Comparison of ENCODE assay signal across 8 mouse cellular contexts in the genomic region with DNA sequence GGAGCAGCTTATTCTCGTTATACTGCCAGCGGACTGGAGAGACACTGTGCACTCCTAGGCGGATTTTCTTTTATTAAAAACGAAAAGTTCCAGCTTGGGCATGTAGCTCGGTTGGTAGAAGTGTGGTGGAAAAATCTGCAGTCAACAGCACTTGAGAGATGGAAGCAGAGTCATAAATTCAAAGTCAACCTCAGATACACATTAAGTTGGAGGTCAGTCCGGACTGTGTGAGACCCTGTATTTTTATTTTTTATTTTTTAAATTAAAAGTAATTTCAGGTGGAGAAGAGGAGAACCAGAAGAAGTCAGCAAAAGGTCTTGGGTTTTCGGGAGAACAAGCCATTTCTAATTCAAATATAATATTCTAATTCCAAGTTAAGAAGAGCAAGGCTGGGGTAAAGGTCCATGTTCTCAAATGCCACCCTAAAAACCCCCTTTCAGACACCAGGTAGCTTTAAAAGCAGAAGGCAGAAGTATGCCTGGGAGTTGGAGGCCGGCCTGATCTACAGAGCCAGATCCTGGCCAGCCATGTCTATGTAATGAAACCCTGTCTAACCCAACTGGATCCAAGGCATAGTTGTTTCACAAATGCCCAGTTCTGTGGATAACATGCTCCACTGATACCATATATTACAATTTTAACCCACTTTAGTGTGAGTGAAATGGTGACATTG. TPM values are rescaled to one million over a fixed set of nuclear protein-coding genes. Genes with fewer than 3 reads are reported as not detected.
DNase-seq lines count a peak whose midpoint lies in the region; ATAC-seq and TF ChIP-seq lines count a peak whose summit lies in the region.

No protein-coding gene starts in this region.

- no peak for DNase-seq in lung, adult 2 months
- no peak for DNase-seq in lung, postnatal 10 days
- DNase-seq in layer of hippocampus, adult 18-20 months (ENCODE audit: low spot score in 2 of 2), result no peak
- no peak for DNase-seq in left cerebral cortex, adult 11 months (ENCODE audit: low spot score)
- no peak for DNase-seq in layer of hippocampus, postnatal 25 days (ENCODE audit: extremely low spot score in 1 of 2, low spot score in 1 of 2)

- no peaks in the 10 kb centered on the region for H3K9me3 ChIP-seq in embryonic facial prominence, embryonic 13.5 days
- H3K9me3 ChIP-seq in intestine, embryonic 16.5 days (ENCODE audit: control insufficient read depth, low read length), result no peaks in the 10 kb centered on the region
- no peaks in the 10 kb centered on the region for H3K9me3 ChIP-seq in neural tube, embryonic 14.5 days (ENCODE audit: control insufficient read depth, low read length)

- no peaks in the 10 kb centered on the region for H3K27me3 ChIP-seq in embryonic facial prominence, embryonic 13.5 days
- no peaks in the 10 kb centered on the region for H3K27me3 ChIP-seq in intestine, embryonic 16.5 days (replicated peaks; ENCODE audit: control insufficient read depth, insufficient read depth, low read length)
- 0 out of 2 replicates have a peak, but pooled peaks cover 3% of the 10 kb centered on the region for H3K27me3 ChIP-seq in neural tube, embryonic 14.5 days (ENCODE audit: control insufficient read depth, insufficient read depth, low read length)

- WGBS in lung, adult 2 months, result 31% methylated on average over 8 of the region's 8 CpGs
- WGBS in embryonic facial prominence, embryonic 13.5 days, result 31% methylated on average over 8 of the region's 8 CpGs
- WGBS in intestine, embryonic 16.5 days, result 28% methylated on average over 8 of the region's 8 CpGs
- WGBS in neural tube, embryonic 14.5 days, result 31% methylated on average over 8 of the region's 8 CpGs

- H3K27ac ChIP-seq in embryonic facial prominence, embryonic 13.5 days, result peak overlapping the region; percentile 95
- peak overlapping the region; percentile 95 for H3K27ac ChIP-seq in intestine, embryonic 16.5 days (ENCODE audit: low read length)
- H3K27ac ChIP-seq in neural tube, embryonic 14.5 days (ENCODE audit: low read depth, low read length), result peak overlapping the region; percentile 95

- peak overlapping the region; percentile 75 for H3K4me3 ChIP-seq in lung, adult 2 months (replicated peaks; ENCODE audit: extremely low read depth, low read depth, low read length)
- H3K4me3 ChIP-seq in embryonic facial prominence, embryonic 13.5 days, result peak overlapping the region; percentile 84
- peak overlapping the region; percentile 85 for H3K4me3 ChIP-seq in intestine, embryonic 16.5 days (ENCODE audit: low read length)
- peak overlapping the region; percentile 81 for H3K4me3 ChIP-seq in neural tube, embryonic 14.5 days (ENCODE audit: low read depth, low read length)

- TF ChIP-seq CTCF in lung, adult 2 months (IDR thresholded peaks at IDR 0.05; ENCODE audit: insufficient read depth, low read length), result no peak

- ATAC-seq in embryonic facial prominence, embryonic 13.5 days (ENCODE audit: insufficient number of reproducible peaks, insufficient read depth, low FRiP score, low TSS enrichment, low read depth), result no peak
- ATAC-seq in intestine, embryonic 16.5 days, result no peak; the same call in 1 of the 2 replicates
- no peak; the same call in 1 of the 2 replicates for ATAC-seq in neural tube, embryonic 14.5 days (ENCODE audit: low read depth)

- TF ChIP-seq POLR2A in lung, adult 2 months (IDR thresholded peaks at IDR 0.05; ENCODE audit: borderline replicate concordance, extremely low read depth, low read depth, low read length), result no peak

- no peaks in the 10 kb centered on the region for H3K36me3 ChIP-seq in embryonic facial prominence, embryonic 13.5 days
- no peaks in the 10 kb centered on the region for H3K36me3 ChIP-seq in intestine, embryonic 16.5 days (ENCODE audit: control insufficient read depth, insufficient read depth, low read length)
- H3K36me3 ChIP-seq in neural tube, embryonic 14.5 days (ENCODE audit: control insufficient read depth, insufficient read depth, low read length), result no peaks in the 10 kb centered on the region

- no peaks in the 10 kb centered on the region for H3K4me1 ChIP-seq in lung, adult 2 months (ENCODE audit: control insufficient read depth, insufficient read depth, low read length)
- H3K4me1 ChIP-seq in embryonic facial prominence, embryonic 13.5 days, result peaks cover 26% of the 10 kb centered on the region
- H3K4me1 ChIP-seq in intestine, embryonic 16.5 days (ENCODE audit: control insufficient read depth, insufficient read depth, low read length), result peaks cover 23% of the 10 kb centered on the region
- H3K4me1 ChIP-seq in neural tube, embryonic 14.5 days (ENCODE audit: control insufficient read depth, insufficient read depth, low read length), result peaks cover 19% of the 10 kb centered on the region; the same call in 1 of the 2 replicates

- peak overlapping the region; percentile 84 for H3K4me2 ChIP-seq in embryonic facial prominence, embryonic 13.5 days
- peak overlapping the region; percentile 51 for H3K4me2 ChIP-seq in intestine, embryonic 16.5 days (ENCODE audit: low read depth, low read length)
- peak overlapping the region; percentile 58 for H3K4me2 ChIP-seq in neural tube, embryonic 14.5 days (ENCODE audit: low read depth, low read length)

- peak overlapping the region; percentile 92 for H3K9ac ChIP-seq in embryonic facial prominence, embryonic 13.5 days
- peak overlapping the region; percentile 89 for H3K9ac ChIP-seq in intestine, embryonic 16.5 days (ENCODE audit: low read depth, low read length)
- peak overlapping the region; percentile 84 for H3K9ac ChIP-seq in neural tube, embryonic 14.5 days (replicated peaks; ENCODE audit: low read depth, low read length)

RNA-seq across cellular contexts. Expression of a gene that starts 0.8 kb away (rescaled TPM):
- 19.2 and 20.6 TPM in 2 replicates for polyA plus RNA-seq in lung, adult 2 months (2012; rRNA removed)
- 55.4 and 57.9 TPM in 2 replicates for polyA plus RNA-seq in embryonic facial prominence, embryonic 13.5 days (2015; fragmentation: Nextera tagmentation; extraction: Ambion mirVana)
- polyA plus RNA-seq in intestine, embryonic 16.5 days (2015; fragmentation: Nextera tagmentation; extraction: Ambion mirVana), result 87.4 and 101 TPM in 2 replicates
- 97.9 and 115 TPM in 2 replicates for polyA plus RNA-seq in neural tube, embryonic 14.5 days (2014; fragmentation: Nextera tagmentation; extraction: Ambion mirVana)
- 10 to 100 TPM; 81.4 to 83.4 TPM for total RNA-seq in layer of hippocampus, adult 18-20 months (2021)
- 10 to 100 TPM; 74.9 to 77.4 TPM for total RNA-seq in layer of hippocampus, postnatal 25 days (2021)

RNA-seq across cellular contexts. Expression of a gene that starts 48.5 kb away (rescaled TPM):
- 3.2 and 3.5 TPM in 2 replicates for polyA plus RNA-seq in lung, adult 2 months (2012; rRNA removed)
- 2.4 and 3.7 TPM in 2 replicates for polyA plus RNA-seq in embryonic facial prominence, embryonic 13.5 days (2015; fragmentation: Nextera tagmentation; extraction: Ambion mirVana)
- polyA plus RNA-seq in intestine, embryonic 16.5 days (2015; fragmentation: Nextera tagmentation; extraction: Ambion mirVana), result 27.4 and 35.2 TPM in 2 replicates
- 2.5 and 3.2 TPM in 2 replicates for polyA plus RNA-seq in neural tube, embryonic 14.5 days (2014; fragmentation: Nextera tagmentation; extraction: Ambion mirVana)
- total RNA-seq in layer of hippocampus, adult 18-20 months (2021), result 1 to 10 TPM; 8.7 to 8.9 TPM
- total RNA-seq in layer of hippocampus, postnatal 25 days (2021), result 1 to 10 TPM; 6.3 to 6.5 TPM

RNA-seq across cellular contexts. Expression of a gene that starts 57.8 kb away (rescaled TPM):
- polyA plus RNA-seq in lung, adult 2 months (2012; rRNA removed), result 2.1 and 3.2 TPM in 2 replicates
- 2.3 and 3.0 TPM in 2 replicates for polyA plus RNA-seq in embryonic facial prominence, embryonic 13.5 days (2015; fragmentation: Nextera tagmentation; extraction: Ambion mirVana)
- 1.6 and 2.5 TPM in 2 replicates for polyA plus RNA-seq in intestine, embryonic 16.5 days (2015; fragmentation: Nextera tagmentation; extraction: Ambion mirVana)
- polyA plus RNA-seq in neural tube, embryonic 14.5 days (2014; fragmentation: Nextera tagmentation; extraction: Ambion mirVana), result 0.31 and 0.54 TPM in 2 replicates
- total RNA-seq in layer of hippocampus, adult 18-20 months (2021), result 1 to 10 TPM; 8.8 to 9.3 TPM
- total RNA-seq in layer of hippocampus, postnatal 25 days (2021), result 1 to 10 TPM; 6.7 to 9.6 TPM

RNA-seq across cellular contexts. Expression of a gene that starts 58.0 kb away (rescaled TPM):
- 4.2 and 4.3 TPM in 2 replicates for polyA plus RNA-seq in lung, adult 2 months (2012; rRNA removed)
- 5.5 and 7.5 TPM in 2 replicates for polyA plus RNA-seq in embryonic facial prominence, embryonic 13.5 days (2015; fragmentation: Nextera tagmentation; extraction: Ambion mirVana)
- 3.0 and 8.9 TPM in 2 replicates for polyA plus RNA-seq in intestine, embryonic 16.5 days (2015; fragmentation: Nextera tagmentation; extraction: Ambion mirVana)
- 9.0 and 10.3 TPM in 2 replicates for polyA plus RNA-seq in neural tube, embryonic 14.5 days (2014; fragmentation: Nextera tagmentation; extraction: Ambion mirVana)
- 1 to 10 TPM; 1.9 to 3.0 TPM for total RNA-seq in layer of hippocampus, adult 18-20 months (2021)
- 1 to 10 TPM; 3.1 TPM for total RNA-seq in layer of hippocampus, postnatal 25 days (2021)
